Mouse (Mus musculus): Measurements from ENCODE around the gene Nmnat3.

DNA sequence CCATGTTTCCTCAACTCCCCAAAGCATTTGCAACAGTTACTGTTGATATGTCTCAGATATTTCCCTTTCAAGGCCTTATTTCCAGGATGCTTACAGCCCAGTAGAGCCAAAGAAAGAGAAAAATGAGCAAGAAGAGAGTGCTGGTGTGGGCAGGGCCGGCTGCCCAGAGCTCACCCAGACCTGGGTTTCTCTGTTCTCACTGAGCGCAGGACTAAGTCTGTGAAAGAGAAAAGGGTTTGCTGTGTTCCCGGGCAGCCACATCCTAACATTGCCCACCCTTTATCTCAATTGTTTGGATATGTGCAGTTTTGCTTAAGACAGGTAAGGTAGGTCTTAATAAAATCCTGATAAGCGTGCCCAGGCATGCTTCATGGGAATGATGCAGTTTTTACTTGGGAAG lies 92.5 kb downstream of the Nmnat3 start:
- TF ChIP-seq CTCF (IDR thresholded peaks at IDR 0.05; ENCODE audit: control insufficient read depth, insufficient read depth, insufficient replicate concordance, low read depth, low read length), result no peak
- no peak for TF ChIP-seq POLR2A (IDR thresholded peaks at IDR 0.05; ENCODE audit: control insufficient read depth, low read depth, low read length)

Measured in testis, adult 2 months (tissue).